8 mouse cellular contexts compared by ENCODE assay signal in the genomic region with DNA sequence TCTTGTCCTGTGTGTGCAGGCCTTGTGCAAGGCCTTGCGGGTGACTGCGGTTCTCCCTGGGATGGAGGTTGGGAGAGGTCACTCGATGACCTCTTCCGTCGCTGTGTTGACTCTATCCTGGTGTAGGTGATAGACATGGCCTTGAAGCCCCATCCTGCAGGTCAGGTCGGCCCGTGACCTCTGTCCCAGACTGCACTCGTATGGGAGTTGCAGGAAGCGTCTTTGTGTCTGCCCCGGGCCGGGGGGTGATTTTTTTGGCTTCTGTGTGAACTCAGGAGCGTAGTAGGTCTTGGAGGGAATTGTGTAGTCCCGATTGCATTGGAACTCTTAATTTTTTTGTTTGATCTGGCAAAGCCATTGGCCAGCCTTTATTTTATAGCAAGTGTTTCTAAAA. TPM values are rescaled to one million over a fixed set of nuclear protein-coding genes. Genes with fewer than 3 reads are reported as not detected.
DNase-seq lines count a peak whose midpoint lies in the region; ATAC-seq and TF ChIP-seq lines count a peak whose summit lies in the region.

No protein-coding gene starts in this region.

- peaks cover 7% of the 10 kb centered on the region for H3K4me1 ChIP-seq in lung, embryonic 14.5 days (ENCODE audit: insufficient read depth)
- peaks cover 51% of the 10 kb centered on the region for H3K4me1 ChIP-seq in embryonic facial prominence, embryonic 13.5 days
- peaks cover 38% of the 10 kb centered on the region for H3K4me1 ChIP-seq in intestine, embryonic 16.5 days (ENCODE audit: control insufficient read depth, insufficient read depth, low read length)
- H3K4me1 ChIP-seq in neural tube, embryonic 13.5 days (replicated peaks), result peaks cover 54% of the 10 kb centered on the region

- no peaks in the 10 kb centered on the region for H3K9me3 ChIP-seq in lung, embryonic 14.5 days (ENCODE audit: low read depth, low read length)
- no peaks in the 10 kb centered on the region for H3K9me3 ChIP-seq in embryonic facial prominence, embryonic 13.5 days
- H3K9me3 ChIP-seq in intestine, embryonic 16.5 days (ENCODE audit: control insufficient read depth, low read length), result no peaks in the 10 kb centered on the region
- H3K9me3 ChIP-seq in neural tube, embryonic 13.5 days, result no peaks in the 10 kb centered on the region

- no peaks in the 10 kb centered on the region for H3K27me3 ChIP-seq in lung, embryonic 14.5 days (ENCODE audit: insufficient read depth, low read length)
- no peaks in the 10 kb centered on the region for H3K27me3 ChIP-seq in embryonic facial prominence, embryonic 13.5 days
- no peaks in the 10 kb centered on the region for H3K27me3 ChIP-seq in intestine, embryonic 16.5 days (replicated peaks; ENCODE audit: control insufficient read depth, insufficient read depth, low read length)
- no peaks in the 10 kb centered on the region for H3K27me3 ChIP-seq in neural tube, embryonic 13.5 days

- H3K36me3 ChIP-seq in lung, embryonic 14.5 days (ENCODE audit: insufficient read depth), result no peaks in the 10 kb centered on the region
- H3K36me3 ChIP-seq in embryonic facial prominence, embryonic 13.5 days, result no peaks in the 10 kb centered on the region
- peaks cover 2% of the 10 kb centered on the region; the same call in 1 of the 2 replicates for H3K36me3 ChIP-seq in intestine, embryonic 16.5 days (ENCODE audit: control insufficient read depth, insufficient read depth, low read length)
- peaks cover 3% of the 10 kb centered on the region; the same call in 1 of the 2 replicates for H3K36me3 ChIP-seq in neural tube, embryonic 13.5 days

- peak overlapping the region; percentile 75 for H3K27ac ChIP-seq in lung, embryonic 14.5 days (ENCODE audit: low read depth)
- peak overlapping the region; percentile 91 for H3K27ac ChIP-seq in embryonic facial prominence, embryonic 13.5 days
- peak overlapping the region; percentile 92 for H3K27ac ChIP-seq in intestine, embryonic 16.5 days (ENCODE audit: low read length)
- H3K27ac ChIP-seq in neural tube, embryonic 13.5 days (replicated peaks), result peak overlapping the region; percentile 96

- TF ChIP-seq CTCF in lung, embryonic 14.5 days (IDR thresholded peaks at IDR 0.05; ENCODE audit: low read depth), result no peak

- peak overlapping the region; percentile 79 for H3K4me3 ChIP-seq in lung, embryonic 14.5 days (ENCODE audit: low read depth, low read length)
- H3K4me3 ChIP-seq in embryonic facial prominence, embryonic 13.5 days, result peak overlapping the region; percentile 72
- H3K4me3 ChIP-seq in intestine, embryonic 16.5 days (ENCODE audit: low read length), result peak overlapping the region; percentile 90
- peak overlapping the region; percentile 84 for H3K4me3 ChIP-seq in neural tube, embryonic 13.5 days

- no peak for DNase-seq in lung, embryonic 14.5 days
- DNase-seq in lung, postnatal 4 days, result no peak
- no peak for DNase-seq in adrenal gland, postnatal 25 days
- DNase-seq in cerebellum, postnatal 10 days, result no peak
- no peak for DNase-seq in kidney, postnatal 14 days

- WGBS in lung, embryonic 14.5 days, result 8% methylated on average over 13 of the region's 13 CpGs
- 6% methylated on average over 13 of the region's 13 CpGs for WGBS in embryonic facial prominence, embryonic 13.5 days
- 3% methylated on average over 13 of the region's 13 CpGs for WGBS in intestine, embryonic 16.5 days
- WGBS in neural tube, embryonic 13.5 days, result 9% methylated on average over 13 of the region's 13 CpGs

- no peak; the same call in 1 of the 2 replicates for ATAC-seq in lung, embryonic 14.5 days (ENCODE audit: insufficient read depth)
- ATAC-seq in embryonic facial prominence, embryonic 13.5 days (ENCODE audit: insufficient number of reproducible peaks, insufficient read depth, low FRiP score, low TSS enrichment, low read depth), result no peak
- peak; percentile 54; the same call in 1 of the 2 replicates for ATAC-seq in intestine, embryonic 16.5 days
- ATAC-seq in neural tube, embryonic 13.5 days (ENCODE audit: low read depth), result no peak; the same call in 1 of the 2 replicates

- peak overlapping the region; percentile 98 for H3K4me2 ChIP-seq in lung, embryonic 14.5 days
- peak overlapping the region; percentile 69 for H3K4me2 ChIP-seq in embryonic facial prominence, embryonic 13.5 days
- H3K4me2 ChIP-seq in intestine, embryonic 16.5 days (ENCODE audit: low read depth, low read length), result peak overlapping the region; percentile 88
- peak overlapping the region; percentile 84 for H3K4me2 ChIP-seq in neural tube, embryonic 13.5 days

- peak overlapping the region; percentile 79 for H3K9ac ChIP-seq in lung, embryonic 14.5 days
- H3K9ac ChIP-seq in embryonic facial prominence, embryonic 13.5 days, result peak overlapping the region; percentile 90
- peak overlapping the region; percentile 97 for H3K9ac ChIP-seq in intestine, embryonic 16.5 days (ENCODE audit: low read depth, low read length)
- peak overlapping the region; percentile 93 for H3K9ac ChIP-seq in neural tube, embryonic 13.5 days

RNA-seq across cellular contexts. Expression of a gene that starts 0.6 kb away (rescaled TPM):
- polyA plus RNA-seq in lung, embryonic 14.5 days (2014; fragmentation: Nextera tagmentation; extraction: Ambion mirVana), result 73.5 and 74.0 TPM in 2 replicates
- 114 TPM in 2 replicates for polyA plus RNA-seq in embryonic facial prominence, embryonic 13.5 days (2015; fragmentation: Nextera tagmentation; extraction: Ambion mirVana)
- polyA plus RNA-seq in intestine, embryonic 16.5 days (2015; fragmentation: Nextera tagmentation; extraction: Ambion mirVana), result 178 and 187 TPM in 2 replicates
- polyA plus RNA-seq in neural tube, embryonic 13.5 days (2015; fragmentation: Nextera tagmentation; extraction: Ambion mirVana), result 136 and 140 TPM in 2 replicates
- 910 and 984 TPM in 2 replicates for total RNA-seq in adrenal gland, postnatal 25 days (2021)

RNA-seq across cellular contexts. Expression of a gene that starts 58.9 kb away (rescaled TPM):
- polyA plus RNA-seq in lung, embryonic 14.5 days (2014; fragmentation: Nextera tagmentation; extraction: Ambion mirVana), result 2.1 TPM in 2 replicates
- polyA plus RNA-seq in embryonic facial prominence, embryonic 13.5 days (2015; fragmentation: Nextera tagmentation; extraction: Ambion mirVana), result 2.3 and 2.7 TPM in 2 replicates
- polyA plus RNA-seq in intestine, embryonic 16.5 days (2015; fragmentation: Nextera tagmentation; extraction: Ambion mirVana), result 1.3 and 1.4 TPM in 2 replicates
- 1.9 and 2.7 TPM in 2 replicates for polyA plus RNA-seq in neural tube, embryonic 13.5 days (2015; fragmentation: Nextera tagmentation; extraction: Ambion mirVana)
- 0.85 and 1.7 TPM in 2 replicates for total RNA-seq in adrenal gland, postnatal 25 days (2021)
